Mouse (Mus musculus) spleen, postnatal 36 days (tissue): Measurements from ENCODE around the gene 5830411N06Rik.

Source experiments
- DNase-seq, 2 experiments: peaks; one replicate each; pipeline ENCODE4 v3.0.0; 2022; ENCODE audit warnings: low spot score in 2 of 2, mixed read lengths in 1 of 2

Gene 5830411N06Rik

GRCm38 (mm10) chr7:140247216-140247615 lies at the start of gene 5830411N06Rik:
Gene 5830411N06Rik (plus strand): TSS chr7:140247284.
- DNase-seq: no peak

GRCm38 (mm10) chr7:140201090-140201489 lies 46.0 kb upstream of the 5830411N06Rik start:
- no peak for DNase-seq

DNA sequence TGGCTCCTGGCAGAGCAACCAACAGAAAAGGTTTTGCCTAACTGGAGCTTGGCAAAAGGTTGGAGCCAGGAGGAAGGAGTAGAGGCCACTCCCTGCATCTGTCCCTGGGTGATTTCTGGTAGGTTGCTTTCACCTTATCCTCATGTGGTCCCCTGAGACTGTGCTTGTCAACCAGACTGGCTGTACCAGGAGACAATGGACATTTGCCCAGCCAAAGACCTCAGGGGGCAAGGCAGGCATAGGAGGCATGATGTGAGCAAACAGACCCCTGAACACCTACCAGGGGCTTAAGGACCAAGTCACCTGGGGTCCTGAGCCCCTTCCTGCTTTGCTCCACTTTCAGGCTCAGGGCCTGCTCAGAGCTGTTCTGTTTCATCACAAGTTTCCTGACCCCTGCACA lies 41.2 kb upstream of the 5830411N06Rik start, which contains the start of gene Olfr524:
Gene Olfr524 (minus strand): TSS at position 101 of the 400 bp plus-strand sequence.
- no peak for DNase-seq

DNA sequence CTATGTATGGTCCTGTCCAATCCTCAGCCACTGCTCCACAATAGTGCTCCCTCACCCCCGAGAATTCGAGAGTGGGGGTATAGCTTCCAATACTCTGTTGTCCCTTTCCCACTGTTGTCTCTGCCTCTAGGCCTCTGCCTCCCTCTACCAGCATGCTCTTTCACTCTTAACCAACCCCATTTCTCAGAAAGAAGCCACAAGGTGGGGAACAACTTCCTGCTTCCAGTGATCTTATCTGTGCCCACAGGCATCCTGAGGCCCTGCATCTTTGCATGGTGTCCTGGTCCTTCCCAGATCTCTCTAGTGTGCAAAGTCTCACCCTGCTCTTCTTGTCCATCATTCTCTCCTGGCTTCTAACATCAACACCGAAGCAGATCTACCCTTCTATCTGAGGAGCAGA lies 40.2 kb upstream of the 5830411N06Rik start:
- no peak for DNase-seq

- peak; percentile 20 to 22 for DNase-seq
Measured at GRCm38 (mm10) chr7:140208153-140208552, 38.9 kb upstream of the 5830411N06Rik start.

- no peak for DNase-seq
Measured at GRCm38 (mm10) chr7:140208677-140209076, 38.4 kb upstream of the 5830411N06Rik start.

- no peak for DNase-seq
Measured at GRCm38 (mm10) chr7:140213841-140214240, 33.2 kb upstream of the 5830411N06Rik start.

DNA sequence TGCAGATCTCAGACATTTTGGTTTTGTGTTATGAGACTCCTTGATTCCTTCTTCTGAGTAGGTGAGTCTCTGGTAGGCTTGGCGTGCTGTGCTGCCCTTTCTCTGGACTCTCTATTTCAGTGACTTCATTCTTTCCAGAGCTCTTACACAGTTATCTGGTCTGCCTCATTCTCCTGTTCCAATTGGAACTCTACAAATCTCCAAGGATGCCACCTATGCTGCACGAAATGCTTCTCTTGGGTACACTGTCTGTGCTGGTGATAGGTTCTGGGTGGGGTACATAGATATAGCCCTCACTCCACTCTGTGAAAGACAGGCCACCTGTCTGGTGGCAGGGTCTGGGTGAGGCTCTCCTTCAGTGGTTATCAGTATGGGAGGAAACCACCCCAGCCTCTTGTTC lies 29.1 kb upstream of the 5830411N06Rik start, which contains the start of gene Cd163l1:
Gene Cd163l1 (plus strand): TSS at position 301 of the 400 bp plus-strand sequence.
- DNase-seq: no peak

GRCm38 (mm10) chr7:140219268-140219667 lies 27.8 kb upstream of the 5830411N06Rik start:
- no peak for DNase-seq

DNA sequence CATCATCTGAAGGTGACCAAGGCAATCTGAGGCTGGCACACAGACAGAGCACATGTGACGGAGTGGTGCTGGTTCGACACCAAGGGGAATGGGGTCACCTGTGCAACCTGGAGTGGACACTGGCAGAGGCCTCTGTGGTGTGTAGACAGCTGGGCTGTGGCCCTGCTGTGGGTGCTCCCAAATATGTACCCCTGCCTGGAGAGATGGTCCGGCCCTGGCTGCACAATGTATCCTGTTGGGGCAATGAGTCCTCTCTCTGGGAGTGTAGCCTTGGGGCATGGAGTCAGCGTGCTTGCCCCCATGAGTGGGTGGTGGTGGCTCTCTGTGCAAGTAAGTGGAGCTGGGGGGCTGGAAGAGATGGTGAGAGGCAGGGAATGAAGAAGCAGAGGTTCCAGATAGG lies 26.7 kb upstream of the 5830411N06Rik start:
- DNase-seq: no peak

GRCm38 (mm10) chr7:140224209-140224608 lies 22.9 kb upstream of the 5830411N06Rik start:
- no peak for DNase-seq

GRCm38 (mm10) chr7:140228476-140228875 lies 18.6 kb upstream of the 5830411N06Rik start:
- no peak for DNase-seq

DNA sequence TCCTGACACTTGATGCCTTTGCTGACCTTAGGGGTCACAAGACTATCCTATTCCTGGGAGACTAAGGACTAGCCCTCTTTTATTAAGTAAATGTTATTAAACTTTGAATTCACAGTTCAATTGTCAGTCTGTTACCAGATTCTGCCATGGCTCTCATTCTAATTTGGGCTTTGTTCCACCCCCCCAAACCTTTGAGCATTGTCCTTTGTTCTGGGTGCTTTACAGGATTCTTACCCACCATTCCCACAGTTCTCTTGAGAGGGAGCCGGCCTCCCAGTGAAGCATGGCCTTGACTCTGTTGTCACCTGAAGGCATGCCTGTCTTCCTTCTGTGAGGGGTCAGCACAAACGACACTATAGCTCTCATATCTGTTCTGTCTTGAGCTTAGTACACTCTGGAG lies 16.1 kb upstream of the 5830411N06Rik start:
- no peak for DNase-seq

- no peak for DNase-seq
Measured at GRCm38 (mm10) chr7:140233696-140234095, 13.4 kb upstream of the 5830411N06Rik start.

GRCm38 (mm10) chr7:140253780-140254299 lies 6.8 kb downstream of the 5830411N06Rik start:
- DNase-seq: no peak

GRCm38 (mm10) chr7:140295746-140296145 lies 48.7 kb downstream of the 5830411N06Rik start:
- no peak for DNase-seq

DNA sequence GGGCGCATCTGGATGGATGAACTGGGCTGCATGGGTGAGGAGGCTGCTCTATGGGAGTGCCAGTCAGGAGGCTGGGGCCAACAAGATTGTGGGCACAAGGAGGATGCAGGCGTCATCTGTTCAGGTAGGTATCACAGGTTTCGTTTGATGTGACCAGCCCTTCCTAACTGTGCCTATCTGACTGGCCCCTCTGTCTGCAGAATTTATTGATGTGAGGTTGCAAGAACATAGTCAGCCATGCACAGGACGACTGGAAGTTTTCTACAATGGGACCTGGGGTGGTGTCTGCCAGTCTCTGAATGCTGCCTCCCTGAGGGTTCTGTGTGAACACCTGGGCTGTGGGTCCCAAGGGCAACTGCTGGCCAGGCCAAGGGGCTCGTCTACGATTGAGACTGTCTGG lies 49.8 kb downstream of the 5830411N06Rik start:
- DNase-seq: no peak

DNA sequence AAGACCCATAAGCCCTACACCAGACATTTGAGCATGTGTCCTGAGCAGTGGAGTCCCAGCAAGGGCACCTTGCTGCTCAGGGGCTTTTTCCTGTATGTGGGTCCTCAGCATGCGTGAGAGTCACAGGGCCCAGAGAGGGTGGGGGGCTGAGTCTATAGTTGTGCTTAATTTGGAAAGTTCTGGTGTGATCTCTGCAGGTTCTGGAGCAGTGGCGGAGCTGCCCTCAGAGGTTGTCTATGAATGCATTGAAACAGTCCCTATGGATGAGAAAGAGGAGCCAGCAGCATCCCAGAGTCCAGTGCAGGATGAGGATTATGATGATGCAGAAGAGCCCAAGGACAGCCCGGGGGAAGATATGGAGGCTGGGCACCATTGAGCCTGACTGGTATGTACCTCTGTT lies 52.3 kb downstream of the 5830411N06Rik start:
- no peak for DNase-seq

DNA sequence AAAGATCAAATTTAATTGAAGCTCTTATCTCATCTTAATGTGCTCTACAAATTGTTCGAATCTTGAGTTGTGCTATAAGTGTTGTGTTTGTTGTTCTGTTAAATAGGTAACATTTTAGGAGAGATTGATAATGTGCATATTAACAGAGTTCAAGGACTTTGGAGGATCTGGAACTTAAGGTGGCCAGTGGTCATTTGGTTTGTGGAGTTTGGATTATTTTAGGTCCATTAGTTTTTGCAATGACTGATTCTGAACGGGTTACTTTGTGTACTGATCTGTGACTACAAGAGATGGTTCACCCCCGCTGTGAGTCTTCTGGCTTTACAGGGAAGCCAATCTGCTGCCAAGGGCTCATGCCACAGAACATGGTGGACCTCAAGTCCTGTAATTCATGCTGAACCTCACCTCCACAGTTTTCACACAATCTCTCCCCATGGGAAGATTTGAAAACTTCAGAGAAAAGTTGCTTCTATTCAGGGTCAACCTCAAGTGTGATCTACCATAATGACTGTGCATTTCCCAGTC lies 72.8 kb downstream of the 5830411N06Rik start:
- no peak for DNase-seq

GRCm38 (mm10) chr7:140320558-140320957 lies 73.5 kb downstream of the 5830411N06Rik start, which contains the start of gene Olfr525:
Gene Olfr525 (plus strand): TSS chr7:140320858.
- DNase-seq: no peak

DNA sequence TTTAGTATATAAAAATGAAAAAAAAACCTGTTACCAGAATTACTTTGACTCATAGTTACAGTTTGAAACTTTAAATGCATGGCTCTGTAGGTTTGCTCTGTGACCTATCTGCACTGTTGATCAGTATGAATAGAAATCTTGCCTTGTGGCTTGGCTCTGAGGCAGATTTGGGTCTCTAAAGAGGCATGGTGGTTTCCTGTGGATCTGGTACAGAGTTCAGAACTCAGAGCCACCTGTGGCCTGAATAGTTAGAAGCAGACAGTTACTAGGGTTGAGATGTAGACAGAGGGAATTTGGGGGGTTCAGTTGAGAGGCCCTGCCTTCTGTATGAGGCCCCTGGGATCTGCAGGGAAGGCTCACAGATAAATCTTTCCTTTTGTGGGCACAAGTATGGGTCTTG lies 74.1 kb downstream of the 5830411N06Rik start:
- peak in 1 of 2 experiments; percentile 2 for DNase-seq

- no peak for DNase-seq
Measured at GRCm38 (mm10) chr7:140329766-140330304, 82.8 kb downstream of the 5830411N06Rik start.

GRCm38 (mm10) chr7:140333717-140334116 lies 86.6 kb downstream of the 5830411N06Rik start, which contains the start of gene Olfr527:
Gene Olfr527 (plus strand): TSS chr7:140334017.
- DNase-seq: no peak
